Mouse (Mus musculus): Measurements from ENCODE around the gene Olfr1359.

- TF ChIP-seq CTCF (IDR thresholded peaks at IDR 0.05; ENCODE audit: low read depth) (no peak), EP300 (IDR thresholded peaks at IDR 0.05; ENCODE audit: low read depth) (no peak)
These were observed 51.7 kb downstream of the Olfr1359 start for GRCm38 (mm10) chr13:21749387-21750158.

All from liver, postnatal 0 days (tissue).